Mouse (Mus musculus) embryonic stem cell, embryonic (primary cell): ENCODE measurements around the gene Noa1.

Source experiments
- CTCF ChIA-PET, 4 experiments: fragments of 300-600 bp in 2 of 4; fragments of 350-600 bp in 2 of 4; sonication (Branson Sonifier 250); formaldehyde crosslinking; loops; one replicate each; lab custom pipeline; 2022; ENCODE audit warnings: inconsistent platforms in 2 of 4; lab: Charles Lee
- POLR2A ChIA-PET, 4 experiments: fragments of 300-600 bp in 2 of 4; fragments of 350-600 bp in 2 of 4; sonication (Branson Sonifier 250); formaldehyde crosslinking; loops; one replicate each; lab custom pipeline; 2022; ENCODE audit warnings: antibody characterized with exemption in 4 of 4, inconsistent platforms in 1 of 4; lab: Charles Lee

Gene Noa1

DNA sequence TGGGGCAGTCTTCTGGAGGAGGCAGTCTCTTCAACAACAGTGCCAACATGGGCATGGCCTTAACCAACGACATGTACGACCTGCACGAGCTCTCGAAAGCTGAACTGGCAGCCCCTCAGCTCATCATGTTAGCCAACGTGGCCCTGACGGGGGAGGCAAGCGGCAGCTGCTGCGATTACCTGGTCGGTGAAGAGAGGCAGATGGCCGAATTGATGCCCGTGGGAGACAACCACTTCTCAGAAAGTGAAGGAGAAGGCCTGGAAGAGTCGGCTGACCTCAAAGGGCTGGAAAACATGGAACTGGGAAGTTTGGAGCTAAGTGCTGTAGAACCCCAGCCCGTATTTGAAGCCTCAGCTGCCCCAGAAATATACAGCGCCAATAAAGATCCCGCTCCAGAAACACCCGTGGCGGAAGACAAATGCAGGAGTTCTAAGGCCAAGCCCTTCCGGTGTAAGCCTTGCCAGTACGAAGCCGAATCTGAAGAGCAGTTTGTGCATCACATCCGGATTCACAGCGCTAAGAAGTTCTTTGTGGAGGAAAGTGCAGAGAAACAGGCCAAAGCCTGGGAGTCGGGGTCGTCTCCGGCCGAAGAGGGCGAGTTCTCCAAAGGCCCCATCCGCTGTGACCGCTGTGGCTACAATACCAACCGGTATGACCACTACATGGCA lies 41.8 kb downstream of the Noa1 start:
- POLR2A ChIA-PET = interaction anchor here in 3 of 4 experiments (0.6 to 21.1 kb wide), 17 partner anchors 8 to 357 kb away, joined by 3 to 359 read pairs (median 3); partner anchors contain the start of genes Noa1 (in 1 of the 3) and Polr2b (in 1 of the 3)
- CTCF ChIA-PET = interaction anchor here in 3 of 4 experiments (0.7 to 1.9 kb wide), 4 partner anchors 14 to 853 kb away, joined by 3 to 7 read pairs (median 6); partner anchors contain the start of gene Polr2b (in 1 of the 3)

DNA sequence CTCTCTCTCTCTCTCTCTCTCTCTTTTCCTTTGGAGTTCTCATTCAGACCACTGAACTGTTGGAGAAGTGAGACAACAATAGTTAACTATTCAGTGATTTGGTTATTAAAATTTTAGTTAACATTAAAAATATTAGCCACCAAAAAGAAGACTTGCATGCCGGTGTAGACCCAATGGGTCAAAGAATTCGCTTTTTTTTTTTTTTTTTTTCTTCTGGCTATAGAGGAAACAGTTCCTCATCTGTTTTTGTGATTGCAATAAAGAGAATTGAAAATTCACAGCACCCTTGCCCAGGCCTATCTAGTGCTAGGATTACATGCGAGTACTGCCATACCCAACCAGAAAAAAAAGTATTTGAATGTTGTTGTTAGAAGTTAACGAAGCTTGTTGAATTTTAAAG lies 42.4 kb downstream of the Noa1 start:
- ChIA-PET CTCF (interaction anchor here in 3 of 4 experiments (0.6 to 1.9 kb wide), 3 partner anchors 15 to 82 kb away, joined by 3 to 7 read pairs (median 6); no protein-coding TSS in a partner anchor), POLR2A (interaction anchor here in 3 of 4 experiments (0.6 to 21.1 kb wide), 14 partner anchors 8 to 357 kb away, joined by 3 to 359 read pairs (median 3); no protein-coding TSS in a partner anchor)

DNA sequence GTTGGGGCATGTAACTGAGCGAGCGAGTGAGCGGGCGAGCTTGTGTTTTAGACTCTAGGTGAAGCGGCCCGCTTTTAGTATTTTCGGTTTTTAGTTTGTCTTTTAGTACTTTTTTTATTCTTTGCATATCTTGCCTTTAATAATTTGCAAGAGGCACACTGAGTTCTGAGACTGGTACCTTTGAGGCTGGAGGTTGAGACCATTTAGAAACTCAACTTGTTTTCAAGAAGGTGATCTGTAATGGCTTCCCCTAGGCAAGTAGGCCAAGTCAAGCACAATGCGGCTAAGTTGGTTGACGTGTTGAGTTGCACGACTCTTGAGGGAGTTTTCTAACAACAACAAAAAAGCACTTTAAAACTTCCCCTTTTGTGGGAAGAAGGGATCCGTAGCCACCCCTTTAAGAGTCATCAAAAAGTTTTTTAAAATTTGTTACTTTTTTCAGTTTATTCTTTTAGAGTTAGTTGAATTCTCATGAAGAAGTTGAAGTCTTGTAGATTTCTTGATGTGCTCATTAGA lies 42.9 kb downstream of the Noa1 start:
- CTCF ChIA-PET = interaction anchor here in 3 of 4 experiments (0.6 to 1.9 kb wide), 3 partner anchors 15 to 83 kb away, joined by 3 to 7 read pairs (median 6); no protein-coding TSS in a partner anchor
- POLR2A ChIA-PET = interaction anchor here in 3 of 4 experiments (0.5 to 21.1 kb wide), 9 partner anchors 7 to 316 kb away, joined by 3 to 359 read pairs (median 11); partner anchors contain the start of genes Paics (in 1 of the 3) and Ppat (in 1 of the 3)

DNA sequence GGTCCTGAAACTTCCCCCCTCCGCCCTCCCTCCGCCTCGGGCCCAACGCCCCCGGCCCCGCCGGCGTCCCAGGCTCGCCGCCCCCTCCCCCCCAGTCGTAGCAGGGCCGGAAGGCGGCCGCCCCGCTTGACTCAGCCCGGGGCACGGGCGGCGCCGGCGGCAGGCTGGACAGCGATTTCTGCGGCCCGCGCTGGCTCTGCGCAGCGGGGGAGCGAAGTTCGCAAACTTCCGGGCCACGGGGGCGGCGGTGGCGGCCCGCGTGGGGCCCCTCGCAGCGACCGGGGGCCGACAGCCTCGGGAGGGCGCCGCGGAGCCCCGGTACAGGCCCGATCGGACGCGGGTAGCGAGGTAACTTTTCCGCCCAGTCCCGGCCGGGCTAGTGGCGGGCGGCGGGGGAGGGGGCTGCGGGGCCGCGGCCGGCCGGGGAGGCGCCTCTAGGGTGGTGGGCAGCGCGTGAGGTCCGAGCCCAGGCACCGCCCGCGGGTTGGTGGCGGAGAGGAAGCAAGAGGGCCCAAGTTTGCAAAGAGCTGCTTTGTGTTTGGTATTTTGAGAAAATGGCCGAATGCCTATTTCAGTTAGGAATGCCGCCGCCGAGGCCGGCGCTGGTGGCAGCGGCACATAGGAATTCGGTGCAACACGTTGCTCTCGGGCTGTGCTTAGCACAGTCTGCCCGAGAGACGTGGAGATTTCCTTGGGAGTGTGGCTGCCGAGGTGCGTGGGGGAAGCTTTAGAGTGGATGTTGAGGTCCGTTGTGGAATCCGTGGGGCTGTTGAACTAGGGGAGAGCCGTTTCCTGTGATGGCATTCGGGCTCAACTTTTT lies 43.6 kb downstream of the Noa1 start:
- ChIA-PET POLR2A (interaction anchor here in 2 of 4 experiments (0.7 to 21.1 kb wide), 7 partner anchors 9 to 315 kb away, joined by 3 to 359 read pairs (median 13); partner anchors contain the start of genes Paics (in 1 of the 2) and Ppat (in 1 of the 2)), CTCF (no interaction called here)

DNA sequence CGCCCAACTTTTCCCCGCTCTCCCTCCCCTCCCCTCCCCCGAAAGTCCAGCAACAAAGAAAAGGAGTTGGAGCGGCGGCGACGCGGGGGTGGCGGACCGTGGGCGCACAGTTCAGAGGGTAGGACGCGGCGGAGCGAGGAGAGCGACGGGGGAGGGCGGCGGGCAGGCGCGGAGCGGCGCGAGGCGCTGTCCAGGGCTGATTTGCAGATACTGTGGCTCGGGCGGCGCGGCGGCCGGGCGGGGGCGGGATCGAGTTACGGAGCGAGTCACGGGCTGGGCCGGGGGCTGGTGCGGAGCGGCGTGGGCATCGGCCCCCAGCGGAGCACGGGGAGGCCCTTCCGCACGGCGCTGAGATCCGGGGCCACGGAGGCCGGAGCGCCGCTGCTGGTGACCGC lies 44.2 kb downstream of the Noa1 start:
- POLR2A ChIA-PET = interaction anchor here in 3 of 4 experiments (0.6 to 21.1 kb wide), 38 partner anchors 7 to 449 kb away, joined by 3 to 359 read pairs (median 4); partner anchors contain the start of genes Paics (in 2 of the 3), Ppat (in 2 of the 3), Noa1 (in 1 of the 3) and Polr2b (in 1 of the 3)
- CTCF ChIA-PET = interaction anchor here in 1 of 4 experiments (1.0 to 1.5 kb wide), 2 partner anchors 7 to 409 kb away, joined by 3 read pairs; no protein-coding TSS in a partner anchor

DNA sequence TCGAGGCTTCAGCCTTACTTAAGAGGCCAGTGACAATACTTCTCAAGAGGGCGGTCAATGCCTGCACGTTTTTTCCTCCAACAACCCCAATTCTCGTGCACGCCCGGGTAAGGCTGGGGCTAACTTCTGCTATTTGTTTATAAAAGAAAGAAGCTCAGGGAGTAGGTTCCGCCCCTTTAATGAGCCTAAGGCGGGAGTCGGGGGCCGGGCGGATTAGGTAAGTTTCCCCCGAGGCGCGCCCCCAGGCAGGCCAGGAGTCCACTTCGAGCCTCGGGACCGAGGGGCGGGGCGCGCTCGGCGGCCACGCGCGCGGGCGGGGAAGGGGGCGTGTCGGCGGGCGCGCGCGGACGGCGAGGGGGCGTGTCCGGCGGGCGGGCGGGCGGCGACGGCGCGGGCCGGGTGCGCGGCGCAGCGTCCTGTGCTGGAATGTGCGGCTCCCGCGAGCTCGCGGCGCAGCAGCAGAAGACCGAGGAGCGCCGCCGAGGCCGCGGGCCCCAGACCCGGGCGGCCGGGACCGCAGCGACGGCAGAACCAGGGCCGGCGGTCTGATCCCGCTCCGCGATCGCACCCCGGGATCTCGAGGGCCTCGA lies 44.7 kb downstream of the Noa1 start, which contains the start of gene Rest:
Rest (plus strand) TSS at position 411 of the 590 bp plus-strand sequence.
- CTCF ChIA-PET = interaction anchor here in 1 of 4 experiments (1.0 to 1.5 kb wide), 3 partner anchors 8 to 408 kb away, joined by 3 read pairs; no protein-coding TSS in a partner anchor
- POLR2A ChIA-PET = interaction anchor here (0.6 to 21.1 kb wide), 42 partner anchors 8 to 449 kb away, joined by 3 to 359 read pairs (median 4); partner anchors contain the start of genes Paics (in 2 of the 4), Ppat (in 2 of the 4), Noa1 (in 1 of the 4) and Polr2b (in 1 of the 4)

DNA sequence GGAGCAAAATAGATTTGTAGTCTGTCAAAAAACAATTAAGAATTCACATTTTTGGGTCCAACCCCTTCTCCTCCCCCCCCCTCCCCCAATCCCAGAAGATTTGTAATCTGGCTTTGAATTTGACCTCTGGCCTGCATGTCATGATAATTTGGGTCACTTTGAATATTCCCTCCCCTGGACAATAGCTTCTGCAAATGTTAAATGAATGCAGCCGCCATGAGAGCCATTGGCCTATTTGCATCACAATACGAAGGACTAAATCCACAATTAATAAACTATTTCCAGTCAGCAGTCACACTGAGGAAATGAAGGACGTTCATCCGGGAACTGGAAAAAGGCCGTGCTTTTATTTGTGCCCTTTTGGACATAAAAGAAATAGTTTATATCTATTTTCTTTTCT lies 47.8 kb downstream of the Noa1 start:
- ChIA-PET CTCF (interaction anchor here in 2 of 4 experiments (0.5 to 0.9 kb wide), 3 partner anchors 11 to 33 kb away, joined by 3 to 4 read pairs (median 3); no protein-coding TSS in a partner anchor), POLR2A (interaction anchor here (0.6 to 21.1 kb wide), 25 partner anchors 8 to 311 kb away, joined by 3 to 359 read pairs (median 5); partner anchors contain the start of genes Polr2b (in 3 of the 4), Noa1 (in 2 of the 4), Paics (in 1 of the 4) and Ppat (in 1 of the 4))

DNA sequence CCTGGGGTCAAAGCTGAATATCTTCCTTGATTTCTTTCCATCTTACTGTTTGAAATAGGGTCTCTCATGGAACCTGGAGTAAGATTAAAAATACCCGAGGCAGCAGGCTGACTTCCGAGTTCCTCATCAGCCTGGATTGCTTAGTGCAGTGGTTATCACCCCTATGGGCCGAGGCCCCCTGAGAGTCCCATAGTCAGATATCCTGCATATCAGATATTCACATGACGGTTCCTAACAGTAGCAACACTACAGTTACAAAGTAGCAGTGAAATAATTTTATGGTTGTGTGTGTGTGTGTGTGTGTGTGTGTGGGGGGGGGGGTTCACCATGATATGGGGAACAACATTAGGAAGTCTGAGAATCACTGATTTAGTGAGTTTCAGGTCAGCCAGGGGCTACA lies 48.7 kb downstream of the Noa1 start:
- POLR2A ChIA-PET = interaction anchor here in 3 of 4 experiments (0.6 to 21.1 kb wide), 22 partner anchors 8 to 356 kb away, joined by 3 to 359 read pairs (median 4); partner anchors contain the start of genes Noa1 (in 2 of the 3), Polr2b (in 2 of the 3) and Aasdh (in 1 of the 3)
- CTCF ChIA-PET = interaction anchor here in 2 of 4 experiments (0.6 to 1.6 kb wide), 3 partner anchors 10 to 49 kb away, joined by 3 to 5 read pairs (median 5); partner anchors contain the start of genes Noa1 (in 1 of the 2) and Polr2b (in 1 of the 2)

DNA sequence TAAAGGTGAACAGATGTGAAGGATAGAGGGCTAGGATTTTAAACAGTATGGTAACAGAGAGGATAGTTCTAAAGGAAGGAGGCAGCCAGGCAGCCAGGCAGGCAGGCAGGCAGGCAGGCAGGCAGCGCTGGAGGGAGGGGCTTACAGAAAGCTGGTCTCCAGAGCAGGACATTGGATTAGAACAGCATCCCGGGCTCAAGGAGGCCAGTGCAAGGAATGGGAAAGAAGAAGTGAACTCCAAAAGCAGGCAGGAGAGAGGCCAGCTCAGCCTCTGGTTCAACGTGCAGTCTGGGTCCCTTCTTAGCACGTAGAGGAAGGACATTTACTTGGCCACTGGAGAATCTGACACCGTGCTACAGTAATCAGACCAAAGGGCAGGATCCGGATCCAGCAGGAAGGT lies 49.7 kb downstream of the Noa1 start:
- POLR2A ChIA-PET = interaction anchor here in 3 of 4 experiments (0.6 to 21.1 kb wide), 20 partner anchors 8 to 355 kb away, joined by 3 to 359 read pairs (median 4); partner anchors contain the start of genes Aasdh (in 1 of the 3), Noa1 (in 1 of the 3) and Polr2b (in 1 of the 3)
- CTCF ChIA-PET = interaction anchor here (0.6 to 1.6 kb wide), 5 partner anchors 12 to 94 kb away, joined by 3 to 5 read pairs (median 3); no protein-coding TSS in a partner anchor

DNA sequence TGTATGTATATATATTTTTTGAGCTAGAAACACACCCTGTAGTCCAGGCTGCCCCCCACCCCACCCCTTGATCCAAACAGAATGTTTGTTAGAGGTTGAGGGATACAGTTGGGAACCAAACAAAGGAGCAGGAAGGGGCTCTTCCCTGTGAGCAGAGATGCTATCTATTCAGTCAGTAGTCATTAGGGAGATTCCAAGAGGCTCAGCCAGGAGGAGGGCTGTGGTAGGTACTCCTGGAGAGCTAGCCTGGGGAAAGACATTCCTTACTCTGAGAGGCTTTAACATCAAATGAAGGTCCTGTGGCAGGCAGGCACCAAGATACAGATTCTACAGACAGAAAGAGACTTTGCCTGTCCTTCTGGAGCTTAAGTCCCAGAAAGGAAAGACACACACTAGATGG lies 50.6 kb downstream of the Noa1 start:
- ChIA-PET POLR2A (interaction anchor here in 2 of 4 experiments (0.7 to 21.1 kb wide), 16 partner anchors 8 to 303 kb away, joined by 3 to 359 read pairs (median 5); partner anchors contain the start of genes Noa1 (in 1 of the 2) and Polr2b (in 1 of the 2)), CTCF (interaction anchor here in 2 of 4 experiments (0.7 to 1.0 kb wide), 2 partner anchors 10 to 95 kb away, joined by 3 read pairs; no protein-coding TSS in a partner anchor)

DNA sequence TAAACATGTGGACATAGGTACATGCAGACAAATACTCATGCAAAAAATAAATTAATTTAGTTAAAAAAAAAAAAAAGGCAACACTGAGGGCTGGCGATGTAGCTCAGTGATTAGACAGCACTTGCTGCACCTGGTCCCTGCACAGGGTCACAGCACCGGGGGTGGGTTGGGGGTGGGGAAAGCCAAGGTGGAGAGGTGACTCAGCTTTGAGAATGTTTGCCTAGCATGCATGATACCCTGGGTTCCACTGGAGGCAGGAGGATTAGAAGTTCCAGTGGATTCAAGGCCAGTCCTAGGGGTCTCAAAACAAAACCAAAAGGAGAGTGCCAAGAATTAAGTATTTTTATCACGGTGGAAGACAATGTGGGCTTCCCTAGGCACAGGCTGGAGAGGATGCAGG lies 52.3 kb downstream of the Noa1 start:
- ChIA-PET CTCF (interaction anchor here in 3 of 4 experiments (0.6 kb wide), 3 partner anchors 12 to 224 kb away, joined by 3 to 7 read pairs (median 3); no protein-coding TSS in a partner anchor), POLR2A (interaction anchor here in 3 of 4 experiments (0.6 to 10.5 kb wide), 24 partner anchors 8 to 954 kb away, joined by 3 to 118 read pairs (median 4); partner anchors contain the start of genes Rest (in 2 of the 3), Noa1 (in 1 of the 3), Paics (in 1 of the 3) and Polr2b (in 1 of the 3))

DNA sequence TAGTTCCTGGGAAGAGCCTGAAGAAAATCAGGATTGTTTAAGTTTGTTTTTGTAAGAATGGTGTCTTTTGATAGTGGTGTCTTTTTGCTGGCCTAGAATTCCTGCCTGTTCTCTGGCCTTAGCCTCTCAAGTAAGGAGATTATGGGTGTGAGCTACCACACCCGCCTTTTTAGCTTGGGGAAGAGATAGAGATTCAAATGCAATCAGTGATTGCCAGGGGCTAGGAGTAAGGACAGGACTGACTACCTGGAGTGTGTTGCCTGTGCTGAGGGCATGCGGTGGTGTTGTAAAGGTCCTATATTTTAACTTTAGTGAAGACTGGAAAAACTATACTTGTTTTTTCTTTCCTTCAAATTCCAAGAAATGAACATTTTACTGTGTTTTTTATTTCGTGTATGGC lies 55.5 kb downstream of the Noa1 start:
- ChIA-PET CTCF (no interaction called here), POLR2A (interaction anchor here in 3 of 4 experiments (0.6 to 7.3 kb wide), 7 partner anchors 8 to 342 kb away, joined by 3 to 57 read pairs (median 3); partner anchors contain the start of gene Rest (in 2 of the 3))

DNA sequence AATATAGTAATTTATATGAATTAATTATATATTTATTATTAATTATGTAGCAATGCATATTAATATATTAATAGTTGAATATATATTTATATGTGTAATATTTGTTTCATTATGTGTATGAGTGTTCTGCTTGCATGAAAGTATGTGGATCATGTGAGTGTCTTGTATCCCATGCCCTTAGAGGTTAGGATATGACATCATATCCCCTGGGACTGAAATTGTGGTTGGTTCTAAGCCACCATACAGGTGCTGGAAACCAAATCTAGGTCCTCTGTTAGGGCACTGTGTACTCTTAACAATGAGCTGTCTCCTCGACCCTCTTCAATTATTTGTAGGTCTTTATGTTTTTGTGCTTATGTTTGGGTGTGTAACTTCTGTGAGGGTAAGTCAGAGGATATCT lies 56.7 kb downstream of the Noa1 start:
- POLR2A ChIA-PET = interaction anchor here in 2 of 4 experiments (1.0 to 7.3 kb wide), 3 partner anchors 9 to 33 kb away, joined by 3 to 57 read pairs (median 4); partner anchors contain the start of gene Rest (in 1 of the 2)
- CTCF ChIA-PET = no interaction called here

DNA sequence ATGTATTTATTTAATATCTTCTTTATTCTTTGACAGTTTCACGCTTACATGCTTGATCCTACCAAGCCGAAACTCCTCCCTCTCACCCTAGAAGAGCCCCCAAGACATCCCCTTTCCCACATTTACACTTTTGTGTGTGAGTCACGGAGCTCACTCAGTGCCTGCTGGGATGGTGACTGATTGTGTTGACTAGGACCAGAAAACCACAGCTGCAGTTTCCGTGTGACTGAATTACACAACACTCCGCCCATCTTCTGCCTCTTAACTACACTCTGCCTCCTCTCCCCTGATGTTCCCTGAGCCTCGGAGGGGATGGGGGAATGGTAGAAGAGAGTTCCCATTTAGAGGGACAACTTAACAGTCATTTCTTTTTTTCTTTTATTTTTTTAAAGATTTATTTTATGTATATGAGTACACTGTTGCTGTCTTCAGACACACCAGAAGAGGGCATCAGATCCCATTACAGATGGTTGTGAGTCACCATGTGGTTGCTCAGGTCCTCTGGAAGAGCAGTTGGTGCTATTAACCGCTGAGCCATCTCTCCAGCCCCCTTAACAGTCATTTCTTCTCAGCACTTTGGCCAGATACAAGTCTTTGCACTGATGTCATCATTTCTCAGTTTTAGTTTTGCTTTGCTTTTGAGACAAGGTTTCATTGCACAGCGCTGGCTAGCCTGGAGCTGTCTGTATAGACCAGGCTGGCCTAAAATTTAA lies 57.6 kb downstream of the Noa1 start:
- CTCF ChIA-PET = interaction anchor here in 1 of 4 experiments (1.0 kb wide), 1 partner anchor 58 kb away, joined by 3 read pairs; no protein-coding TSS in a partner anchor
- POLR2A ChIA-PET = interaction anchor here (0.5 to 9.1 kb wide), 8 partner anchors 10 to 44 kb away, joined by 3 to 118 read pairs (median 4); partner anchors contain the start of gene Rest (in 2 of the 4)

DNA sequence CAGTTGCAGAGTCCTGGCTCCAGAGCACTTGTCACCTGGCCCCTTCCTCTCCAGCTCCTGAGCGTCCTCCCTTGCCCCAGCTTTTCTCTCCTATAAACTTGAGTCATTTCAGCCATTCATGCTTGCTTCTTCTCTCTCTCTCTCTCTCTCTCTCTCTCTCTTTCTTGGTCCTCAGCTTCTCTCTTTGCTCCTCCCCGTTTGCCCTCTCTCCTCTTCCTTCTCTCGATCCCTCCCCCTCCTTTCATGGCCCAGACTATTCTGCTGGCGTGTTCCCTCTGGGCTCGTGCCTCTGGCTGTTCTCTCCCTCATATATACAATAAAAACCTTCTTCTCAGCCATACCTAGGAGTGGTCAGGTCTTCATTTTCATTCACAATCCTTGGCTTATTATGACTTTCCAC lies 58.2 kb downstream of the Noa1 start:
- POLR2A ChIA-PET = interaction anchor here (0.5 to 9.1 kb wide), 8 partner anchors 10 to 44 kb away, joined by 3 to 118 read pairs (median 4); partner anchors contain the start of gene Rest (in 2 of the 4)

More for the DNA sequence above, 58.2 kb downstream of the Noa1 start:
- CTCF ChIA-PET = interaction anchor here in 1 of 4 experiments (1.0 to 1.2 kb wide), 2 partner anchors 22 to 58 kb away, joined by 3 read pairs; no protein-coding TSS in a partner anchor
